Mouse (Mus musculus) forebrain, embryonic 11.5 days (tissue): ENCODE measurements around the gene Ugt8a. TPM values are rescaled to one million over a fixed set of nuclear protein-coding genes. Genes with fewer than 3 reads are reported as not detected.

ENCODE experiments used
- ATAC-seq: fragments of 200-750 bp; cut with Nextera tagmentation; replicated peaks from 2 replicates; pipeline ENCODE4 v1.8.0; 2017; ENCODE audit warnings: moderate TSS enrichment; ENCODE audit not compliant: low FRiP score
- DNase-seq: peaks from one replicate; pipeline ENCODE4 v3.0.0-alpha.2; 2017; ENCODE audit warnings: low spot score
- H3K27ac ChIP-seq: fragments of 300-500 bp; sonication (generic); 2 replicates; pipeline ENCODE4 v1.5.1; 2014; ENCODE audit warnings: low read depth, low read length
- H3K27me3 ChIP-seq: fragments of 300-500 bp; sonication (generic); 2 replicates; pipeline ENCODE4 v1.6.1; 2014; ENCODE audit warnings: mild to moderate bottlenecking, low read length, mixed read lengths; ENCODE audit not compliant: control insufficient read depth, insufficient read depth
- H3K36me3 ChIP-seq: fragments of 300-500 bp; sonication (generic); 2 replicates; pipeline ENCODE4 v1.6.1; 2014; ENCODE audit warnings: mild to moderate bottlenecking, low read length, moderate library complexity, mixed read lengths; ENCODE audit not compliant: control insufficient read depth, insufficient read depth
- H3K4me1 ChIP-seq: fragments of 300-500 bp; sonication (generic); replicated peaks from 2 replicates; pipeline ENCODE4 v1.6.1; 2014; ENCODE audit warnings: low read length, mixed read lengths; ENCODE audit not compliant: control insufficient read depth, insufficient read depth
- H3K4me2 ChIP-seq: fragments of 300-500 bp; sonication (generic); 2 replicates; pipeline ENCODE4 v1.6.1; 2014; ENCODE audit warnings: low read depth, mild to moderate bottlenecking, low read length, moderate library complexity, mixed read lengths; ENCODE audit not compliant: severe bottlenecking
- H3K4me3 ChIP-seq: fragments of 300-500 bp; sonication (generic); 2 replicates; pipeline ENCODE4 v1.5.1; 2014; ENCODE audit warnings: low read depth, low read length
- H3K9ac ChIP-seq: fragments of 300-500 bp; sonication (generic); 2 replicates; pipeline ENCODE4 v1.6.1; 2014; ENCODE audit warnings: low read length
- H3K9me3 ChIP-seq: fragments of 300-500 bp; sonication (generic); 2 replicates; pipeline ENCODE4 v1.6.1; 2016; ENCODE audit warnings: low read length, mixed read lengths; ENCODE audit not compliant: control insufficient read depth
- WGBS: fragments of 180-500 bp; shearing (Covaris S2); extraction: QIAGEN DNeasy Blood & Tissue Kit; methylation state at CpG from one replicate; pipeline ENCODE4 v1.1.7; 2014; 5-methylcytosine and 5-hydroxymethylcytosine counted together
- polyA plus RNA-seq: library from polyadenylated mRNA; unstranded; fragments of >200 nt; fragmentation: Nextera tagmentation; extraction: Ambion mirVana; gene quantifications from 2 replicates; pipeline ENCODE4 v1.2.1, GENCODE M21; 2014

Ugt8a gene
- polyA plus RNA-seq, 1 experiment from 2014 or later = 4.0 TPM

GRCm38 (mm10) chr3:125827256-125827655 is 111.2 kb downstream of the Ugt8a start:
- DNase-seq (no peak), ATAC-seq (no peak)
- Histone ChIP-seq H3K9me3 (no peaks in the 10 kb centered on the region), H3K36me3 (no peaks in the 10 kb centered on the region), H3K4me1 (no peaks in the 10 kb centered on the region), H3K4me2 (no peak overlapping the region), H3K9ac (no peak overlapping the region), H3K27ac (no peak overlapping the region), H3K27me3 (no peaks in the 10 kb centered on the region), H3K4me3 (no peak overlapping the region)
- WGBS = 81% methylated on average over 4 of the region's 4 CpGs

- Histone ChIP-seq H3K36me3 (no peaks in the 10 kb centered on the region), H3K9ac (no peak overlapping the region), H3K4me1 (no peaks in the 10 kb centered on the region), H3K27me3 (no peaks in the 10 kb centered on the region), H3K27ac (no peak overlapping the region), H3K9me3 (no peaks in the 10 kb centered on the region), H3K4me2 (no peak overlapping the region), H3K4me3 (no peak overlapping the region)
- ATAC-seq (no peak), DNase-seq (no peak)
These were observed 118.7 kb downstream of the Ugt8a start for GRCm38 (mm10) chr3:125819741-125820140.
